Mouse (Mus musculus) megakaryocyte, embryonic 14.5 days (primary cell): Measurements from ENCODE around the gene Smim14. TPM values are rescaled to one million over a fixed set of nuclear protein-coding genes. Genes with fewer than 3 reads are reported as not detected.
"Not testable (repeated sequence)": the region's sequence is repeated elsewhere in the genome, so short reads cannot be mapped to it uniquely, and the experiment has no call there.

Source experiments
- H3K27me3 ChIP-seq: replicated peaks from 2 replicates; pipeline ENCODE3; 2012; ENCODE audit warnings: inconsistent platforms
- H3K36me3 ChIP-seq: replicated peaks from 2 replicates; pipeline ENCODE3; 2012; ENCODE audit warnings: low read length, inconsistent platforms, mixed read lengths
- H3K4me1 ChIP-seq: 2 replicates; pipeline ENCODE4 v1.6.1; 2012; ENCODE audit warnings: inconsistent platforms
- H3K4me3 ChIP-seq: replicated peaks from 2 replicates; pipeline ENCODE3; 2012; ENCODE audit warnings: moderate library complexity, mild to moderate bottlenecking, inconsistent platforms
- H3K9me3 ChIP-seq: 2 replicates; pipeline ENCODE4 v1.6.1; 2012; ENCODE audit warnings: inconsistent platforms
- FLI1 ChIP-seq: IDR thresholded peaks from 2 replicates; pipeline ENCODE4 v1.6.1; 2012; ENCODE audit warnings: low read length, inconsistent platforms, mixed read lengths
- GATA1 ChIP-seq: IDR thresholded peaks from 3 replicates; pipeline ENCODE4 v1.6.1; 2012; ENCODE audit warnings: mixed read lengths, low read length, inconsistent platforms, borderline replicate concordance
- polyA plus RNA-seq: library from polyadenylated mRNA; stranded (reverse); fragments of >175 nt; gene quantifications from 2 replicates; pipeline ENCODE4 v1.2.3, GENCODE M21; 2012; ENCODE audit warnings: low replicate concordance; ENCODE audit not compliant: insufficient read depth

Gene Smim14
- polyA plus RNA-seq, 1 experiment: 60.5 TPM

GRCm38 (mm10) chr5:65478224-65478623 lies 58.8 kb downstream of the Smim14 start:
- Histone ChIP-seq H3K36me3 (peaks cover 45% of the 10 kb centered on the region), H3K27me3 (no peaks in the 10 kb centered on the region), H3K9me3 (no peaks in the 10 kb centered on the region), H3K4me1 (peaks cover 75% of the 10 kb centered on the region), H3K4me3 (no peak overlapping the region)
- TF ChIP-seq FLI1: no peak
- TF ChIP-seq GATA1: no peak

GRCm38 (mm10) chr5:65476739-65477138 lies 60.2 kb downstream of the Smim14 start:
- H3K9me3 ChIP-seq, H3K4me3 ChIP-seq, H3K27me3 ChIP-seq: not testable (repeated sequence)
- Histone ChIP-seq H3K4me1 (peaks cover 72% of the 10 kb centered on the region), H3K36me3 (peaks cover 51% of the 10 kb centered on the region)

GRCm38 (mm10) chr5:65475806-65476205 lies 61.2 kb downstream of the Smim14 start:
- Histone ChIP-seq H3K36me3 (peaks cover 58% of the 10 kb centered on the region), H3K4me3 (no peak overlapping the region), H3K27me3 (no peaks in the 10 kb centered on the region), H3K4me1 (peaks cover 73% of the 10 kb centered on the region), H3K9me3 (no peaks in the 10 kb centered on the region)
- TF ChIP-seq FLI1: no peak
- TF ChIP-seq GATA1: no peak

- Histone ChIP-seq H3K4me3 (no peak overlapping the region), H3K4me1 (peaks cover 25% of the 10 kb centered on the region), H3K9me3 (no peaks in the 10 kb centered on the region), H3K27me3 (no peaks in the 10 kb centered on the region), H3K36me3 (peaks cover 88% of the 10 kb centered on the region)
- TF ChIP-seq FLI1 (no peak), GATA1 (no peak)
Observed at GRCm38 (mm10) chr5:65469766-65470165, 67.2 kb downstream of the Smim14 start.

GRCm38 (mm10) chr5:65466911-65467310 lies 70.1 kb downstream of the Smim14 start:
- no peak for TF ChIP-seq FLI1
- no peak for TF ChIP-seq GATA1
- Histone ChIP-seq H3K4me1 (peaks cover 13% of the 10 kb centered on the region), H3K9me3 (no peaks in the 10 kb centered on the region)

GRCm38 (mm10) chr5:65460361-65460760 lies 76.6 kb downstream of the Smim14 start:
- TF ChIP-seq GATA1 (no peak), FLI1 (no peak)
- Histone ChIP-seq H3K4me1 (peaks cover 33% of the 10 kb centered on the region), H3K4me3 (no peak overlapping the region), H3K9me3 (no peaks in the 10 kb centered on the region), H3K27me3 (no peaks in the 10 kb centered on the region), H3K36me3 (peaks cover 87% of the 10 kb centered on the region)

More at GRCm38 (mm10) chr5:65466911-65467310, 70.1 kb downstream of the Smim14 start:
- H3K4me3 ChIP-seq: no peak overlapping the region
- no peaks in the 10 kb centered on the region for H3K27me3 ChIP-seq
- peaks cover 89% of the 10 kb centered on the region for H3K36me3 ChIP-seq

GRCm38 (mm10) chr5:65459454-65459853 lies 77.5 kb downstream of the Smim14 start:
- peaks cover 33% of the 10 kb centered on the region for H3K4me1 ChIP-seq
- H3K27me3 ChIP-seq: no peaks in the 10 kb centered on the region
- H3K36me3 ChIP-seq: peaks cover 87% of the 10 kb centered on the region
- H3K9me3 ChIP-seq: no peaks in the 10 kb centered on the region
- H3K4me3 ChIP-seq: no peak overlapping the region
- TF ChIP-seq FLI1 (no peak), GATA1 (no peak)

- TF ChIP-seq FLI1: no peak
- TF ChIP-seq GATA1: no peak
- no peaks in the 10 kb centered on the region for H3K27me3 ChIP-seq
- H3K4me1 ChIP-seq: peaks cover 33% of the 10 kb centered on the region
- H3K9me3 ChIP-seq: no peaks in the 10 kb centered on the region
- H3K36me3 ChIP-seq: peaks cover 90% of the 10 kb centered on the region
- no peak overlapping the region for H3K4me3 ChIP-seq
Observed at GRCm38 (mm10) chr5:65457846-65458245, 79.1 kb downstream of the Smim14 start.

- no peaks in the 10 kb centered on the region for H3K9me3 ChIP-seq
- peaks cover 33% of the 10 kb centered on the region for H3K4me1 ChIP-seq
- H3K36me3 ChIP-seq: peaks cover 91% of the 10 kb centered on the region
- no peaks in the 10 kb centered on the region for H3K27me3 ChIP-seq
- H3K4me3 ChIP-seq: no peak overlapping the region
- no peak for TF ChIP-seq GATA1
- no peak for TF ChIP-seq FLI1
Observed at GRCm38 (mm10) chr5:65457086-65457827, 79.7 kb downstream of the Smim14 start.

- peaks cover 95% of the 10 kb centered on the region for H3K36me3 ChIP-seq
- H3K4me3 ChIP-seq: no peak overlapping the region
- no peak for TF ChIP-seq GATA1
- TF ChIP-seq FLI1: no peak
- no peaks in the 10 kb centered on the region for H3K9me3 ChIP-seq
- no peaks in the 10 kb centered on the region for H3K27me3 ChIP-seq
- peaks cover 21% of the 10 kb centered on the region for H3K4me1 ChIP-seq
Observed at GRCm38 (mm10) chr5:65454771-65455170, 82.2 kb downstream of the Smim14 start.
